Mouse (Mus musculus): Measurements from ENCODE around the gene Bhlhe23.

GRCm38 (mm10) chr2:180726658-180727442 lies 49.9 kb downstream of the Bhlhe23 start:
- TF ChIP-seq CTCF (IDR thresholded peaks at IDR 0.05; ENCODE audit: control insufficient read depth, insufficient read depth, insufficient read length) (no peak), MYOG (IDR thresholded peaks at IDR 0.05; ENCODE audit: control insufficient read depth, extremely low read depth, insufficient read length) (no peak), USF1 (IDR thresholded peaks at IDR 0.05; ENCODE audit: low read depth) (no peak), MAX (IDR thresholded peaks at IDR 0.05) (no peak)
